Mouse (Mus musculus) bone marrow, adult 2 months (tissue): ENCODE results near the gene Sult1b1. TPM values are rescaled to one million over a fixed set of nuclear protein-coding genes. Genes with fewer than 3 reads are reported as not detected.
"Not testable (repeated sequence)": the region's sequence is repeated elsewhere in the genome, so short reads cannot be mapped to it uniquely, and the experiment has no call there.

Experiments
- H3K27ac ChIP-seq: fragments of 200-500 bp; 2 replicates; pipeline ENCODE4 v1.5.1; 2012; ENCODE audit warnings: low read depth, mild to moderate bottlenecking, control low read depth, inconsistent platforms, low read length; ENCODE audit not compliant: control insufficient read depth, poor library complexity, insufficient read depth
- H3K4me1 ChIP-seq: fragments of 200-500 bp; 2 replicates; pipeline ENCODE4 v1.6.1; 2011; ENCODE audit warnings: low read length; ENCODE audit not compliant: control insufficient read depth, insufficient read depth
- H3K4me3 ChIP-seq: fragments of 200-500 bp; replicated peaks from 2 replicates; pipeline ENCODE3; 2011; ENCODE audit warnings: mild to moderate bottlenecking, low read depth, low read length, control low read depth; ENCODE audit not compliant: control insufficient read depth
- CTCF ChIP-seq: fragments of 200-500 bp; IDR thresholded peaks from 2 replicates; pipeline ENCODE4 v1.5.1; 2011; ENCODE audit warnings: low read length, control low read depth; ENCODE audit not compliant: control insufficient read depth, insufficient read depth
- POLR2A ChIP-seq: fragments of 200-500 bp; IDR thresholded peaks from 2 replicates; pipeline ENCODE4 v1.6.1; 2011; ENCODE audit warnings: low read depth, mild to moderate bottlenecking, control low read depth, low read length, borderline replicate concordance; ENCODE audit not compliant: control insufficient read depth
- WGBS: fragments of 180-500 bp; shearing (Covaris S2); methylation state at CpG from one replicate; pipeline ENCODE4 v1.1.7; 2018; 5-methylcytosine and 5-hydroxymethylcytosine counted together
- polyA plus RNA-seq: library from polyadenylated mRNA; stranded (reverse); fragments of >200 nt; gene quantifications from 2 replicates; pipeline ENCODE4 v1.2.4, GENCODE M21; 2011; ENCODE audit warnings: low replicate concordance; ENCODE audit not compliant: missing spikeins, insufficient read depth, insufficient read length

Gene Sult1b1
- polyA plus RNA-seq, 1 experiment: not detected

DNA sequence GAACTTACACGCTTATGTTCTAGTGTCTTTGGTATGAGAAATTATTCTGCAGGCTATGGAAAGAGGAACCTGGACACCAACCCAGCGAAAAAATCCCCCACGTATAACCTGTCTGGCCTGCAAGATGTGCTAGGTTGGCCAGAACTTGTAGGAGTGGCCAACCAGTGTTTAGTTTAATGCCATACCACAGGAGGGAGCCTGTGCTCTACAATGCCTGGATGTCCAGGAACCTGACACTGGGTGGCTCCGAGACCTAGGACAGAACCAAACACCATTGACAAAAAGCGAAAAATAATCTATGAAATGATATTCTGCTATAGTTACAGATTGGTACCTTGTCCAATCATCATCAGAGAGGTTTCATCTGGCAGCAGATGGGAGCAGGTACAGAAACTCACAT lies 22.1 kb upstream of the Sult1b1 start:
- no peak overlapping the region for H3K4me3 ChIP-seq
- no peak for TF ChIP-seq POLR2A
- no peak for TF ChIP-seq CTCF
- WGBS: 56% methylated on average over 5 of the region's 5 CpGs
- no peak overlapping the region for H3K27ac ChIP-seq
- no peaks in the 10 kb centered on the region; the same call in 1 of the 2 replicates for H3K4me1 ChIP-seq

DNA sequence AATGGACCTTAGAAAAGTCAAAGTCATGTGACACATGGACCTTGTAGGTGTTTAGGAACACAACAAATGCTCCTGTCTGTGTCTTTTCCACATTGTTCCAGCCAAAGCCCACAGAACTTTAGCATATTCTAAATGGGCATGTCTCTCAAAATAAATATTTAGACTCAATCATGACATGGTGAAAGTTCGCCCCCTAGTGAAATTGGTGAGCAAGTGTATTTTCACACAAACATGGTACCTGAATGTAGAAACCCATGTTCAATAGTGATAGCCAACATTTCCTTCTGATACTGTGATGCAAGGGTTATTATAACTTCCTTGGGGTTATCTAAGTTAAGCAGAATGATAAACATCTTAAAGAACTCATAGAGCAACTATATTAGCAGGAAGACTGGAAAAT lies 12.9 kb upstream of the Sult1b1 start:
- 43% methylated on average over 1 of the region's 1 CpGs for WGBS
- Histone ChIP-seq H3K27ac (no peak overlapping the region), H3K4me1 (no peaks in the 10 kb centered on the region), H3K4me3 (no peak overlapping the region)
- no peak for TF ChIP-seq POLR2A
- no peak for TF ChIP-seq CTCF

DNA sequence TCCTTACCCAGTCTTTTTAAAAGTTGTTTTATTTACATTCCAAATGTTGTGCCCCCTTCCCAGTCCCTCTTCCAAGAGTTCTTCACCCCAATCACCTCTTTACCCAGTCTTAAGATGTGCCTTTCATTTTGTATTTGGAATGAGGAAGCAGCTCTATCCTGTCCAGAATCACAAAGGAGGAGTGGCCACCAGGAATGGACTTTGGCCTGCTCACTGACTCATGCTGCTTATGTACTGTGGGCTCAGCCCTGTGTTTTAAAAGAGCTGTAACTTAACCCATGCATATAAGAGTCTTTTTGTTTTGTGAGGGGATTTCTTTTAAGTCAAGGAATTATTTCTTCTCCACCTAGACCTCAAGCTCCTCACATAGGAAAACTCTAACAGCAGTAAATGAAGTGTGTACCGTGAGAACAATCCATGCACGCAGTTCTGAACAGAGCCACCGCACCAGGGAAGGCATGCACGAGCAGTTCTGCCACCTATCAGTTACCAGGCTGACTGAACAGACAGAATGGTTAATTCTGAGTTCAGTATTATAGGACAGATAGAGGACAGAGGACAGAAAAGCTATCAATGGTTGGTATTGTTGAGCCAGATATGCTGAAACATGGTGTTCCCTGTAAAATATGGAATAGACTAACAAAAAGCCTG lies 1.9 kb downstream of the Sult1b1 start:
- no peak overlapping the region for H3K4me3 ChIP-seq
- TF ChIP-seq POLR2A (no peak), CTCF (no peak)
- no peaks in the 10 kb centered on the region for H3K4me1 ChIP-seq
- no peak overlapping the region for H3K27ac ChIP-seq
- 75% methylated on average over 4 of the region's 4 CpGs for WGBS

DNA sequence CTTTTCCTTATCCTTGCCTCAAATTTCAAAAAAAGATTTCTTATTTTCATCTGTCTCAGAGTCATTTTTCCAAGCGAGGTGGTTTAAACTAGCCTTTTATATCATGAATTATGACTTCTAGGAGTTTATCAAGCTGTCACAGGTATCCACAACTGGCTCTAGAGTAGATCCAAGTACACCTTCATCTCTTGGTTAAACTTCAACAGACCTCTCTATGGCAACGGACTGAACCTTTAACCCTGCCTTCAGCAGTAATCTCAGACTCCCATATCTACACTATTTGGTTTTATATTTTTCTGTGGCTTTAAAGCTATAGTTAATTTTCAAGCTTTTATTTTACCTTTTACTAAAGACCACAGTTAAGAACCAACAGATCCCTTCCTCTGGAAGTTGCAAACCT lies 5.7 kb downstream of the Sult1b1 start:
- TF ChIP-seq CTCF (no peak), POLR2A (no peak)
- no peaks in the 10 kb centered on the region for H3K4me1 ChIP-seq
- 60% methylated on average over 2 of the region's 2 CpGs for WGBS
- H3K4me3 ChIP-seq: no peak overlapping the region
- no peak overlapping the region for H3K27ac ChIP-seq

DNA sequence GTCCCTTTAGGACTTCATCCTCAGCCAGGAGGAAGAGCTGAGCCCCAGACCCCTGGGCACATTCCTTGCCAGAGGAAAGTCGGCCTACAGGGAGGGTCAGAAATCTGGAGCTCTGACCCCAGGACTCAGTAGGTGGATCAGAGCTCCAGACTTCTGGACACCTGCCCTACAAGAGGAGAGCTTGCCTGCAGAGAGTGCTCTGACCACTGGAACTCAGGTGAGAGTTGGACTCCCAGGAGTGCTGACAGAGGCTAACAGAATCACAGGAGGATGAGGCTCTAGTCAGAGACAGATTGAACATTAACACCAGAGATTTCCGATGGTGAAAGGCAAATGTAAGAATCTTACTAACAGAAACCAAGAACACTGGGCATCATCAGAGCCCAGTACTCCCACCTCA lies 14.4 kb downstream of the Sult1b1 start:
- H3K4me1 ChIP-seq: not testable (repeated sequence)
- WGBS: 75% methylated on average over 2 of the region's 2 CpGs

DNA sequence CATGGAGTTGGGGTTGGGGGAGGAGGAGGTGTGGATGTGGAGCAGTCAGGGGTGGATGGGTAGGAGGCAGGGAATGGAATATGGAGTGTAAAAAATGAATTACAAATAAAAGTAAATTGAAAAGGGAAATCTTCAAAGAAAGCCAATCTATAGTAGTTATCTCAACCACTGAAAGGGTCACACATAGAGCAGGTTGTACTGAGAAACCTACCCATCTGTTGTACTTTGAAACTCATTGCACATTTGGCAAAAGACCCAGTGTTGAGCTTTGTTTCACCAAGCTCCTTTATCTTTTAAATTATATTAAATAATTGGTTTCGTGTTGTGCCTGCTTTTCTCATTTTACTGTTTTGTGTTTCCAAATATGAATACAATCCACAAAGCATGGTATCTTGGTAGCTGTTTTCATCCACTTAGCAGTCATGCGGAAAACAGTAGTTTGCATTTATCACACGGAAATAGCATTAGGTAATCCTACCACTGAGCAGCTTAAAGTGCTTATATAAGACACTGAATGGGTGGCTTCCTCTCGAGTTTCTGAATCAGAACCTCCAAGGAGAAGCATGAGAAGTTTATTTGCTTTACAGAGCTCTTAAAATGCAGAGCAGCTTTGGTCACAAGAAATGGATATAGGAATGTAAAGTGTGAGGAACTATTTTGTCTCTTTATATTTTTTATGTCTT lies 32.1 kb downstream of the Sult1b1 start:
- H3K4me1 ChIP-seq: no peaks in the 10 kb centered on the region
- WGBS: 56% methylated on average over 4 of the region's 4 CpGs
- H3K27ac ChIP-seq: no peak overlapping the region
- no peak for TF ChIP-seq POLR2A
- TF ChIP-seq CTCF: no peak
- no peak overlapping the region for H3K4me3 ChIP-seq

More for the DNA sequence above, 14.4 kb downstream of the Sult1b1 start:
- not testable (repeated sequence) for H3K27ac ChIP-seq, H3K4me3 ChIP-seq

DNA sequence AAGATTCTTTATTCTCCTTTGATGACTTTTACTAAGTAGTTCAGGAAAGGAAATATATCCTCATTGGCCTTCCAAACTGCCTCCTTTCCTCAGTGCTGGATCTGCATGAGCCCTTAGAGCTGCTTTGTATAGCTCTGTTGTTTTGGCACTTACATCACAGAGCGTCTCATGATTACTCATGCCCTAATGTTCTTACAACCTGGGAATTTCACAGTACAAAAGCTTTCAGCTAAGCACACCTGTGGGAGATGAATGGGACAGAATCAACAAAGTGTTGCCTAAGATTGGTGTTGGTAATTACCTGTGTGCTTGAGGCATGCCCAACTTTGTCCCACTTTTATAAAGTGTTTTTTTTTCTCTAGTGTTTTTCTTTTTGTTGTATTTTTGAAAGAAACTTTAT lies 35.3 kb downstream of the Sult1b1 start:
- no peak for TF ChIP-seq CTCF
- TF ChIP-seq POLR2A: no peak
- Histone ChIP-seq H3K4me3 (no peak overlapping the region), H3K27ac (no peak overlapping the region), H3K4me1 (no peaks in the 10 kb centered on the region)
- 56% methylated on average over 1 of the region's 1 CpGs for WGBS

DNA sequence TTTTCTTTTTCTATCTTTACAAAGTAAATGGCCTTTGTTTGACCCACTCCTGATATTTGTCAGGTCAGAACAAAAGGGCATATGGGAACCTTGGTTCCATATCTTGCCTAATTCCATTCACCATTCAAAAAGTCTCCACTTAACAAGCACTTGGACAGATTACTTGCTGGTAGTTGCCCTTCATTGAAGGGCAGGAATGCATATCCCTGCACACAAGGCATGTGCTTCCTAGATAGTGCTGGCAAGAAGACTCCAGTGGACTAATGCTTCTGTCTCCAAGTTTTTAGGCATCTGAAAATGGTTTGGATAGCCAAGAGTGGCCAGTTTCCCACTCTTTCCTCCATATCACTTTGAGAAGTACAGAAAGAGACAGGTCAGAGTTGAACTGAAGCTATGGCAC lies 38.7 kb downstream of the Sult1b1 start:
- no peak overlapping the region for H3K27ac ChIP-seq
- no peaks in the 10 kb centered on the region for H3K4me1 ChIP-seq
- no peak for TF ChIP-seq POLR2A
- TF ChIP-seq CTCF: no peak
- H3K4me3 ChIP-seq: no peak overlapping the region

DNA sequence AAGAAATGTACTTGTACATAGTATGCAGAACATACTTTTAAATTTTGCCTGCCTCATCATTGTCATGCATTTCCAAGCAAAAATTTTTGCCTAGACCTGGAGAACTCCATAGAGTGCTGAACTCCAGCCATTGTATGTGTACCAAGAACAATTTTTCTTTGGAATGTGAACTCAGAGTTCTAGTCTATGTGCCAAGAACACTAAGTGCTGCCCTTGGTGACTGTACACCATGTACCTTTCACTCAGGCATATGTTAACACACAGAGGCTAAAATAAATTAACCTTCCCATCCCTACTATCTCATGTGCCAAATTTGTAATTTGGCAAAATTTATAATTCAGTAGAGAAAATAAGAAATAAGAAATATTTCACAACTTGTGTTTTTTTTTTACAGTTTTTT lies 39.1 kb downstream of the Sult1b1 start:
- Histone ChIP-seq H3K4me1 (no peaks in the 10 kb centered on the region), H3K4me3 (no peak overlapping the region), H3K27ac (no peak overlapping the region)
- TF ChIP-seq POLR2A (no peak), CTCF (no peak)
